Mouse (Mus musculus) cerebellum, postnatal 25 days (tissue): ENCODE data around the gene Hint3.

ENCODE experiments used
- DNase-seq, 2 experiments: peaks; one replicate each; pipeline ENCODE4 v3.0.0; 2021; ENCODE audit warnings: mixed read lengths in 2 of 2

Gene Hint3

GRCm38 (mm10) chr10:30587037-30587436 is 42.4 kb downstream of the Hint3 start:
- DNase-seq: no peak

- DNase-seq: no peak
These were observed 43.7 kb downstream of the Hint3 start for GRCm38 (mm10) chr10:30585691-30586090.

- DNase-seq: no peak
These were observed 51.7 kb downstream of the Hint3 start for GRCm38 (mm10) chr10:30577670-30578280.

GRCm38 (mm10) chr10:30566364-30566763 is 63.1 kb downstream of the Hint3 start:
- no peak for DNase-seq

GRCm38 (mm10) chr10:30564651-30565050 is 64.8 kb downstream of the Hint3 start:
- DNase-seq: no peak
